In the genomic region with DNA sequence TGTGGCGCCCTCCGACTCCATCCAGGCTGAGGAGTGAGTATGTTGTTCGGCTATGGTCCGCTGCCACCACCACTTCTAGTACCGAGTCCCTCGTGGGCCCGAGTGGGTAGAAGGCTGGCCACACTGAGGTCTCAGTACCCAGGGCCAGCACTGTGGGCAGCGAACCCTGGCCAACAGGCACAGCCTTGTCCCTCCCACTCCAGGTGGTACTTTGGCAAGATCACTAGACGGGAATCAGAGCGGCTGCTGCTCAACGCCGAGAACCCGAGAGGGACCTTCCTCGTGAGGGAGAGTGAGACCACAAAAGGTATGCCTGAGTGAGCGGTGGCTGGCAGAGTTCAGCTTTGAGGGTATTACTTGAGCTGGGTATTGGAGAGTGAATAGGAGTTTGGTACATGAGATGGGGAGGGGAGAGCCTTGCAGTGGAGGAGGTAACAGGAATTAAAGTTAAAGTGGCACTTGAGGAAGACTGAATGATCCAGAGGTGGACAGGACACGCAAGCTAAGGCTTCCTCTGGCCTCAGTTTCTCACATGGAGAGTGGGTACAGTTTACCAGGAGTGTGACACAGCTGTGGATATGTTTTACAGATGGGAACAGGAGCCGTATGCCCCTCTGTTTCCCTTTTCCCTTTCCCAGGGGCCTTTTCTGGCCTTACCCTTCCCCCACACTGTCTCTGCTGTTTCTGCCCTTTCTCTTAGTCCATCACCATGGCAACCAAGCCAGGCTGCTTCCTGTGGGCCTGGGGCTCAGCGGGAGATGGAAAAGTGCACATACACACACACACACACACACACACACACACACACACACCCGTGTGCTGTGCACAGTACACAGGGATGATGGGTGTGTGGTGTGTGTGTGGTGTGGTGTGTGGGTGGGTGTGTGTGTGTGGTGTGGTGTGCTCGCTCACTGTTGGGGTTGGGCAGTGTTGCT, we compare ENCODE assay signal across 9 mouse cellular contexts. TPM values are rescaled to one million over a fixed set of nuclear protein-coding genes. Genes with fewer than 3 reads are reported as not detected.
DNase-seq lines count a peak whose midpoint lies in the region; ATAC-seq and TF ChIP-seq lines count a peak whose summit lies in the region.
"Had no signal": no experiment of that assay in that cellular context is flagged by ENCODE, and none has a peak within 500 bp of the region (broad histone marks: within the 10 kb centered on the region; RNA-seq: fewer than 3 reads in every experiment).

No protein-coding gene starts in this region.

- peaks cover 70% of the 10 kb centered on the region for H3K4me1 ChIP-seq in embryonic facial prominence, embryonic 12.5 days
- peaks cover 99% of the 10 kb centered on the region for H3K4me1 ChIP-seq in limb, embryonic 10.5 days
- H3K4me1 ChIP-seq in olfactory bulb, adult 2 months (ENCODE audit: control insufficient read depth, insufficient read depth, low read length), result peaks cover 54% of the 10 kb centered on the region

- intact Hi-C loops in left cerebral cortex, postnatal 4 days (cut with DNase I), result loop anchor here (5.0 kb wide), 1 partner anchor 99 kb away; a partner anchor contains a TSS

- H3K27me3 ChIP-seq in embryonic facial prominence, embryonic 12.5 days, result no peaks in the 10 kb centered on the region
- H3K27me3 ChIP-seq in limb, embryonic 10.5 days (ENCODE audit: low read depth, poor library complexity, severe bottlenecking), result no peaks in the 10 kb centered on the region
- H3K27me3 ChIP-seq: liver, embryonic 15.5 days had no signal

- no peak for ATAC-seq in embryonic facial prominence, embryonic 12.5 days (ENCODE audit: insufficient number of reproducible peaks, insufficient read depth, low FRiP score, low TSS enrichment)
- no peak for ATAC-seq in megakaryocyte progenitor cell, adult 5-6 weeks (replicated peaks; ENCODE audit: poor library complexity)

- H3K9me3 ChIP-seq in embryonic facial prominence, embryonic 12.5 days, result no peaks in the 10 kb centered on the region
- H3K9me3 ChIP-seq in limb, embryonic 10.5 days (replicated peaks), result no peaks in the 10 kb centered on the region
- H3K9me3 ChIP-seq: liver, embryonic 15.5 days had no signal

- H3K4me2 ChIP-seq in embryonic facial prominence, embryonic 12.5 days (replicated peaks), result peak overlapping the region; percentile 16; the same call in 1 of the 2 replicates
- H3K4me2 ChIP-seq: liver, embryonic 15.5 days had no signal

- no peak for TF ChIP-seq POLR2A in olfactory bulb, adult 2 months (IDR thresholded peaks at IDR 0.05; ENCODE audit: insufficient read depth, low read depth, low read length)

- DNase-seq in left cerebral cortex, postnatal 4 days, result peak; percentile 72
- DNase-seq in left cerebral cortex, adult 9 months (ENCODE audit: low spot score in 2 of 2), result no peak
- peak; percentile 87 for DNase-seq in limb, embryonic 10.5 days (ENCODE audit: low spot score)
- DNase-seq in Muller cell, postnatal 12 days (ENCODE audit: inconsistent ontology term), result no peak
- DNase-seq in heart, adult 11 months, result no peak

- peak overlapping the region; percentile 99 for H3K27ac ChIP-seq in embryonic facial prominence, embryonic 12.5 days
- peak overlapping the region; percentile 99 for H3K27ac ChIP-seq in limb, embryonic 10.5 days
- peak overlapping the region; percentile 57 for H3K27ac ChIP-seq in olfactory bulb, adult 2 months (ENCODE audit: insufficient read depth, low read depth, low read length)
- H3K27ac ChIP-seq: liver, embryonic 15.5 days had no signal

- H3K9ac ChIP-seq in embryonic facial prominence, embryonic 12.5 days, result peak overlapping the region; percentile 8; the same call in 1 of the 2 replicates
- H3K9ac ChIP-seq: liver, embryonic 15.5 days had no signal

- no peak for TF ChIP-seq CTCF in olfactory bulb, adult 2 months (IDR thresholded peaks at IDR 0.05; ENCODE audit: insufficient read depth, low read depth, low read length)

- WGBS in embryonic facial prominence, embryonic 12.5 days, result 36% methylated on average over 20 of the region's 20 CpGs
- WGBS in limb, embryonic 10.5 days, result 57% methylated on average over 20 of the region's 20 CpGs
- 48% methylated on average over 20 of the region's 20 CpGs for WGBS in olfactory bulb, adult 2 months

- no peak overlapping the region for H3K4me3 ChIP-seq in embryonic facial prominence, embryonic 12.5 days
- H3K4me3 ChIP-seq in limb, embryonic 10.5 days, result peak overlapping the region; percentile 39
- H3K4me3 ChIP-seq in olfactory bulb, adult 2 months (ENCODE audit: insufficient read depth, low read depth, low read length), result no peak overlapping the region
- H3K4me3 ChIP-seq: liver, embryonic 15.5 days had no signal

- H3K36me3 ChIP-seq in embryonic facial prominence, embryonic 12.5 days, result peaks cover 58% of the 10 kb centered on the region
- H3K36me3 ChIP-seq in limb, embryonic 10.5 days, result peaks cover 71% of the 10 kb centered on the region
- H3K36me3 ChIP-seq: liver, embryonic 15.5 days had no signal

RNA-seq across cellular contexts. Expression of a gene that starts 44.8 kb away (rescaled TPM):
- total RNA-seq in left cerebral cortex, postnatal 4 days (2021), result 10 to 100 TPM; 92.0 to 94.5 TPM
- 30.8 and 37.3 TPM in 2 replicates for polyA plus RNA-seq in embryonic facial prominence, embryonic 12.5 days (2016; fragmentation: Nextera tagmentation; extraction: Ambion mirVana)
- polyA plus RNA-seq in limb, embryonic 10.5 days (2016; fragmentation: Nextera tagmentation; extraction: Ambion mirVana), result 21.7 and 26.2 TPM in 2 replicates
- polyA plus RNA-seq in olfactory bulb, adult 2 months (2012; ENCODE audit: insufficient read depth, insufficient read length, low replicate concordance, missing spikeins), result not detected in 2 replicates
- 0.27 TPM in 1 of 2 replicates, not detected in the other for total RNA-seq in megakaryocyte progenitor cell, adult 5-6 weeks (2015)
- 0.07 TPM in 1 of 2 replicates, not detected in the other for total RNA-seq in megakaryocyte progenitor cell, adult 5-6 weeks (2017)

Comparison
In these comparisons a context has a peak if more than half of its experiments do, and no peak if none do; other contexts are left out.
1. DNase-seq: peak in left cerebral cortex, postnatal 4 days (single experiment) and limb, embryonic 10.5 days (single experiment); none in left cerebral cortex, adult 9 months (0 of 2), Muller cell, postnatal 12 days (single experiment) and heart, adult 11 months (single experiment).
2. Peak in every context shown above with its lines, with median percentiles within 50 percentile points of each other: H3K27ac ChIP-seq.